Mouse (Mus musculus) B cell, adult 67 days (primary cell): ENCODE measurements around the gene Emc10. TPM values are rescaled to one million over a fixed set of nuclear protein-coding genes. Genes with fewer than 3 reads are reported as not detected.

Experiments used
- total RNA-seq, 2 experiments: library from RNA; stranded (reverse); gene quantifications; 4 replicates each; pipeline ENCODE4 v1.2.4; 2023

Emc10 gene
- total RNA-seq = 10 to 100 TPM; 76.4 to 79.9 TPM

DNA sequence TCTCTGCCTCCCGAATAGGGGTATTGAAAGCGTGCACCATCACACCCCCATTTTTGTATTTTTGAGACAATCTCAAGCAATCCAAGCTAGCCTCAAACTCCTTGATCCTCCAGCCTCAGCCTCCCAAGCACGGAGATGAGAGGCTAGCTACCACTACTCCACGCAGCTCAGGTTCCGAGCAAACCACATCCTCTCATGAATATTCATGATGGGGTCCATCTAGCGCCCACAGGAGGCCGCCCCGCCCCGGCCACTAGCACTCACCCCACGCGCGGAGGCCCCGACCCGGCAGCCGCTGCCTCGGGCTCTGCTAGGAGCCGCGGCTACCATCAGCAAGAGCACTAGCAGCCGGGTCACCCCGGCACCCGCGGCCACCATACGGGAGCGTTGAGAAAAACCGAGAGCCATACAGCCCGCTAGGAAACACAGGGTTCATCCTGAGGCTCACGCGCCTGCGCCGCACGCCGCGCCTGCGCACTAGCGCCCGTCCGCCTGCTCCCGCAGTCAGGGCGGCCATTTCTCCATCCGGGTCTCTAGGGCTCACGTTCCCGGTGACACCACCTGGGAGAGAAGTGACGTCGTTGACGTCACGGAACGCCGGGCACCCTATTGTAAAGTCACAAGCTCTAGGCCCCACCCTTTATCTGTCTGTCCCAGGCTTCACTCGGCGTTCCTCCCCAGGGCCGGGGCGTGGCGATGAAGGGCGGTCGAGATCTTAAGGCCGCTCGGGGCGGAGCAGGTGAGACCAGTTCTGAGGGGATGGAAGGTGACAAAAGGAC lies at the start of gene Emc10, which contains the start of gene Fam71e1:
TSS of gene Emc10 (minus strand) at position 538 of the 779 bp plus-strand sequence.
TSS of gene Fam71e1 (plus strand) at position 590 of the 779 bp plus-strand sequence.

DNA sequence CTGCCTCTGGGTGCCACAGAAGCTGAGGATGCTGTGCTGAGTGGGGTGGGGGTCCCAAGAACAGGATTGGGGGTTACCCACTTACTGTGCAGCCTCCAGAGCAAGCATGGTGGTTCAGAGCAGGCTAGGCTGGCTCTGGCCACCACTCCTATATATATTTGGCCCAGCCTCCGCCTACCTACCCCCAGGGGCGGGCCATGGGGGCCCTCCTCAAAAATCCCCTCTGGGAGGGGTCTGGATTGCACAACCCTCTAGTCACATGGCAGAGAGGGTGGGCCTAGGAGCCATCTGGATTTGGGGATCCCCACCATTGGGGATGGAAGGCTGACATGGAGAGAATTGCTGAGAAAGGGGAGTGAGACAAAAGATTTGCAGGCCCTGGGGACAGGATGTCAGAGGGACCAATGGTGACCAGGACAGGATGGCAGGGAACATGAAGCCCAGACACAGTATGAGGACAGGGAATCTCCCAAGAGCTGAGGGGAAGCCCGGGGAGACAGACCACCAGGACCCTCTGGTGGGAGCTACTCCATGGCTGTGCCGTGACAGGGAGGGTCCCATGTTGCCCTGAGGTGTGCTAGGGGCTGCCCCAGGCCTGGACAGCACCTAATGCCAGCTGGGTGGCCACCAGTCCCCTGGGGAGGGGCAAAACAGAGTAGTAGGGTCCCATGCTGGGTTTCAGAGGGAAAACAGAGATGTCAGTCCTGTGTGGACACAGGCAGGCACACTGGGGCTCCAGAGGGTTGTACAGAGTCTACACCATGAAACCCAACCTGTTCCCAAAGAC lies 35.8 kb upstream of the Emc10 start, which contains the start of gene Spib:
TSS of gene Spib (minus strand) at position 126 of the 787 bp plus-strand sequence.

DNA sequence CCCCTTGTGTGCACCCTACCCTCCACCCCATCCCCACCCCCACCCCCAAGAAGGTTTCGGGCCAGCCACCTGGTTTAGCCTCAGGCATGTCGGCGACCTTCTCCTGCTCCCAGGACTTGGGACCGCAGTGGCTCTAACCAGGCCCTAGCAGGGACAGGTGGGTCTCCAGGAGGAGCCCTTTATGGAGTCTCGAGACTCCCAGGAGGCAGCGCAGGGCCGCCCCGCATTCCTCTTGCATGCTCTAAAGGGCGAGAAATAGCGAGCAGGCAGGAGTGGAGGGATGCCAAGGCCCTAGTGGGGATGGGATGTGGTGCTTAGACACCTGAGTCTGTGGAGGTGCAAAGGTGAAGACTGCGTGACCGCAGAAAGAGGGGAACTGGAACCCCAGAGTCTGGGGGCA lies 28.2 kb upstream of the Emc10 start, which contains the start of gene Mybpc2:
TSS of gene Mybpc2 (minus strand) at position 155 of the 400 bp plus-strand sequence.

DNA sequence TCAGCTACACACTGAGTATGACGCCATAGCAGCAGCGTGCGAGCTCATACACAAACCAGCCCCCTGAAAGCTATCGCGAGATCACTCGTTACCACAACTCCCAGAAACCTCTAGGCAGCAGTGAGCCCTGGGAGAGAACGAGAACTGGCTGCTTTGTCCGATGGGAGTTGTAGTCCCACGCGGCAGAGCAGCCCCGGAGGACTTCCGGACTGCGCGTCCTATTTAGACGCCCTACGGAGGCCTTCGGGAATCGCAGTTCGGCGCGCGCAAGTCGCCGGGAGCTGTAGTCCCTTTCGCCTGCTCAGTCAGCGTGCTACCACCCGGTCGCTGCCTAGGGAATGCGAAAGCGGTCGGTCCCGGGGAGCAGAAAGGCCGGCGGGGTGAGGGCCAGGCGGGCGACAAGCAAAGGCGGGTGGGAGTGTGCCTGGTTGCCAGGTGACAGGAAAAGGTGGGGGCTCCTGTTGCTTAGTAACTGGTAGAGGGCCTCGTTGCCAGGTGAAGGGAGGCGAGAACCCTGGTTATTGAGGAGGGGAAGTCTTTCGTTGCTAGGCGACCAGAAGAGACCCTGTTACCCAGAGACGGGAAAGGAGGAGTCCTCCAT lies 28.4 kb downstream of the Emc10 start, which contains the start of gene Josd2:
TSS of gene Josd2 (plus strand) at position 170 of the 601 bp plus-strand sequence.

GRCm38 (mm10) chr7:44465111-44465510 lies 31.2 kb downstream of the Emc10 start, which contains the start of gene Aspdh:
Aspdh (plus strand) TSS chr7:44465391.

Other genes with a start within 250 kb of the Emc10 start
- 1 to 10 TPM; 1.8 to 2.2 TPM for gene 1700028J19Rik, start 249.8 kb downstream of the Emc10 start, total RNA-seq
- 100 to 1,000 TPM; 154 to 171 TPM for gene 2410002F23Rik, start 249.8 kb downstream of the Emc10 start, total RNA-seq
- not detected for gene Acp4, start 239.2 kb downstream of the Emc10 start, total RNA-seq
- not detected for gene Gm15517, start 235.1 kb downstream of the Emc10 start, total RNA-seq
- gene Clec11a, start 189.6 kb downstream of the Emc10 start, total RNA-seq = 1 to 10 TPM; 1.2 to 1.7 TPM
- gene Shank1, start 186.3 kb downstream of the Emc10 start, total RNA-seq = 10 to 100 TPM; 38.5 to 52.4 TPM
- not detected for gene Syt3, start 112.4 kb downstream of the Emc10 start, total RNA-seq
- 1 to 10 TPM in 1 of 2 experiments, not detected in 1; 1.1 TPM for gene 1700008O03Rik, start 110.7 kb downstream of the Emc10 start, total RNA-seq
- gene Lrrc4b, start 67.5 kb downstream of the Emc10 start, total RNA-seq = not detected
- not detected for gene Aspdh, start 31.1 kb downstream of the Emc10 start, total RNA-seq
- gene Josd2, start 28.5 kb downstream of the Emc10 start, total RNA-seq = 10 to 100 TPM; 57.1 to 67.4 TPM
- 10 to 100 TPM; 12.0 to 15.5 TPM for gene Fam71e1, start 52 bp upstream of the Emc10 start, total RNA-seq
- gene Mybpc2, start 28.1 kb upstream of the Emc10 start, total RNA-seq = 10 to 100 TPM; 15.7 to 18.1 TPM
- 100 to 1,000 TPM; 478 to 556 TPM for gene Spib, start 35.5 kb upstream of the Emc10 start, total RNA-seq
- gene Pold1, start 52.3 kb upstream of the Emc10 start, total RNA-seq = 100 to 1,000 TPM; 150 to 178 TPM
- 100 to 1,000 TPM; 388 to 398 TPM for gene Nr1h2, start 57.4 kb upstream of the Emc10 start, total RNA-seq
- gene Napsa, start 75.9 kb upstream of the Emc10 start, total RNA-seq = 100 to 1,000 TPM; 537 to 600 TPM
- 10 to 100 TPM; 19.1 to 21.0 TPM for gene Kcnc3, start 94.1 kb upstream of the Emc10 start, total RNA-seq
- not detected for gene Myh14, start 174.3 kb upstream of the Emc10 start, total RNA-seq
- gene Izumo2, start 212.2 kb upstream of the Emc10 start, total RNA-seq = not detected